Mouse (Mus musculus): ENCODE measurements at regions not wholly inside any gene's neighbourhood (a gene's known extent, or its start where the extent isn't known, plus 50 kb on each side); places are given as distances from the start of the nearest gene placed in this dataset.

DNA sequence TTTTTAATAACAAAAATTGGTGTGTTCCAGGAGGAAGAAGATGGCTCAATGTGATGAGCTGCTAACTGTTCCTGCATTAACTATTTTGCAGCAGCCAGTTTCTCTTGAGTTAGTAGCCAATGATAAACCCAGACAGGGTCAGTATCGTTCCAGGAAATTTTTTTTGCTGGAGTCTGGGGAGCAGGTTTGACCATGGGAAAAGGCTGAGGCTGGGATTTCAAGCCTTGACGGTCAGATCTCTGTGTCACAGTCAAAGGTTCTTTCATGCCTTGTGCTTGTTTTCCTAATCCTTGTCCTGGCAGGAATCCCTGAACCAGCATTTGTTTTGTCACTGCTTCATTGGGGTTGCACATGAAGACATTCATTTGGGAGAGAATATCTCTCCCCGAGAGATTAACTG lies 129.0 kb upstream of the Pln start:
- ATAC-seq (replicated peaks; ENCODE audit: insufficient number of reproducible peaks, low FRiP score, low TSS enrichment, low read depth), result no peak

DNA sequence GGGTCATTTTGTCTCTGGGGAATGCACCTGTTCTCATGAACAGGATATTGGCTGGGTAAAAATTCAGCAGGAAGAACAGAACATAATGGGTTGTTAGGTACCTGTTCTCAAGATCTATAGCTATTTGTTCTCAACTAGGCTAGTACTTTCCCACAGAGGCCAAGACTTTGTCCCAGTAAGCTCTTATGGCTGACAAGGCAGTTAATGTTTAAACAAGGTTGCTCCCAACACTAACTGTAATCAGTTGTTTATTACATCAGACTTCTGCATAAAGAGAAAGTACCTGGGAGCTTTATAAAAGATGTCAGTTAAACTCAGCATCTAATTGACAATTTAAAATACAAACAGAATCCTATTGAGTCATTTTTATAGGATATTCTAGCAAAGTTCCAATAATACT lies 127.6 kb upstream of the Pln start:
- no peak for ATAC-seq (replicated peaks; ENCODE audit: insufficient number of reproducible peaks, low FRiP score, low TSS enrichment, low read depth)
- no peak overlapping the region for H3K4me3 ChIP-seq (ENCODE audit: low read depth, low read length)
- no peak overlapping the region for H3K27ac ChIP-seq (replicated peaks; ENCODE audit: low read depth, low read length)
- no peaks in the 10 kb centered on the region for H3K4me1 ChIP-seq (ENCODE audit: control insufficient read depth, insufficient read depth, low read length)
- no peaks in the 10 kb centered on the region for H3K9me3 ChIP-seq (replicated peaks; ENCODE audit: control insufficient read depth, low read length)
- no peak for DNase-seq (ENCODE audit: low spot score)
- H3K27me3 ChIP-seq (ENCODE audit: control insufficient read depth, insufficient read depth, low read length), result no peaks in the 10 kb centered on the region
- no peaks in the 10 kb centered on the region for H3K36me3 ChIP-seq (replicated peaks; ENCODE audit: control insufficient read depth, insufficient read depth, low read depth, low read length)
- no peak overlapping the region for H3K9ac ChIP-seq (replicated peaks; ENCODE audit: low read length)
- H3K4me2 ChIP-seq (ENCODE audit: low read depth, low read length), result no peak overlapping the region

More for the DNA sequence above, 129.0 kb upstream of the Pln start:
- Histone ChIP-seq H3K4me2 (ENCODE audit: low read depth, low read length) (no peak overlapping the region), H3K4me3 (ENCODE audit: low read depth, low read length) (no peak overlapping the region), H3K4me1 (ENCODE audit: control insufficient read depth, insufficient read depth, low read length) (no peaks in the 10 kb centered on the region), H3K9me3 (replicated peaks; ENCODE audit: control insufficient read depth, low read length) (no peaks in the 10 kb centered on the region), H3K27me3 (ENCODE audit: control insufficient read depth, insufficient read depth, low read length) (no peaks in the 10 kb centered on the region), H3K27ac (replicated peaks; ENCODE audit: low read depth, low read length) (no peak overlapping the region), H3K9ac (replicated peaks; ENCODE audit: low read length) (no peak overlapping the region), H3K36me3 (replicated peaks; ENCODE audit: control insufficient read depth, insufficient read depth, low read depth, low read length) (no peaks in the 10 kb centered on the region)
- no peak for DNase-seq (ENCODE audit: low spot score)
- WGBS, result 85% methylated on average over 3 of the region's 3 CpGs

All from embryonic facial prominence, embryonic 11.5 days (tissue).